Mouse (Mus musculus) thymus, adult 2 months (tissue): ENCODE results near the gene Dysf. TPM values are rescaled to one million over a fixed set of nuclear protein-coding genes. Genes with fewer than 3 reads are reported as not detected.

Experiments used
- DNase-seq: peaks from one replicate; pipeline ENCODE4 v3.0.0; 2021
- H3K27ac ChIP-seq: fragments of 200-500 bp; 2 replicates; pipeline ENCODE4 v1.5.1; 2012; ENCODE audit warnings: low read length, control low read depth; ENCODE audit not compliant: control insufficient read depth, insufficient read depth
- H3K27me3 ChIP-seq: fragments of 200-500 bp; 2 replicates; pipeline ENCODE4 v1.6.1; 2012; ENCODE audit warnings: mild to moderate bottlenecking, low read length, moderate library complexity, mixed read lengths; ENCODE audit not compliant: control insufficient read depth, insufficient read depth
- H3K36me3 ChIP-seq: fragments of 200-500 bp; 2 replicates; pipeline ENCODE4 v1.6.1; 2012; ENCODE audit warnings: mild to moderate bottlenecking, low read length, moderate library complexity; ENCODE audit not compliant: control insufficient read depth, insufficient read depth
- H3K4me1 ChIP-seq: fragments of 200-500 bp; replicated peaks from 2 replicates; pipeline ENCODE4 v1.6.1; 2012; ENCODE audit warnings: low read length; ENCODE audit not compliant: control insufficient read depth, insufficient read depth
- H3K4me3 ChIP-seq: fragments of 200-500 bp; 2 replicates; pipeline ENCODE4 v1.5.1; 2012; ENCODE audit warnings: mild to moderate bottlenecking, low read length, control low read depth, moderate library complexity; ENCODE audit not compliant: control insufficient read depth, insufficient read depth
- CTCF ChIP-seq: fragments of 200-500 bp; IDR thresholded peaks from 2 replicates; pipeline ENCODE4 v1.5.1; 2012; ENCODE audit warnings: mild to moderate bottlenecking, control low read depth, low read length, moderate library complexity, borderline replicate concordance; ENCODE audit not compliant: control insufficient read depth, poor library complexity, insufficient read depth; ENCODE audit errors: extremely low read depth
- POLR2A ChIP-seq: fragments of 200-500 bp; IDR thresholded peaks from 2 replicates; pipeline ENCODE4 v1.6.1; 2012; ENCODE audit warnings: mild to moderate bottlenecking, low read length, control low read depth, moderate library complexity; ENCODE audit not compliant: control insufficient read depth, poor library complexity, insufficient read depth; ENCODE audit errors: extremely low read depth
- WGBS: fragments of 180-500 bp; shearing (Covaris S2); methylation state at CpG from one replicate; pipeline ENCODE4 v1.1.7; 2018; 5-methylcytosine and 5-hydroxymethylcytosine counted together
- polyA plus RNA-seq: library from polyadenylated mRNA; depleted of rRNA; stranded (reverse); fragments of >200 nt; gene quantifications from 2 replicates; pipeline ENCODE4 v1.2.3, GENCODE M21; 2012

Gene Dysf
- polyA plus RNA-seq, 1 experiment, result 6.2 TPM

DNA sequence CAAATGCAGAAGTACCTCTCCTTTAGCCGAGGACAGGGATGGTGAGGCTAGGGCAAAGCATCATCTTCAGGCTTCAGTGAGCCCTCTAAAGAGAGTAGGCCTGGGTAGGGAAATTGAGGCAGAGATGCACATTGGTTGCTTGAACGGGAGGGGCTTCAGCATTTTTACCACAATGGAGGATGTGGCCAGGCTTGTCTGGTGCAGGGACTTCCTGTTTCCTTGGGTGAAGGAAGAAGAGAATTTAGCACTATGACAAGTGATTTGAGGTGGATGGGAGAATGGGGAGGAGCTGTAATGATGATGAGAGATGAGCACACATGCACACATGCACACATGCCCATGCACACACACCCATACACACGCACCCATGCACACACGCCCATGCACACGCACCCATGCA, 188.1 kb downstream of the Dysf start:
- DNase-seq, result no peak
- H3K4me3 ChIP-seq, result no peak overlapping the region
- H3K4me1 ChIP-seq, result peaks cover 24% of the 10 kb centered on the region
- 60% methylated on average over 5 of the region's 5 CpGs for WGBS
- H3K36me3 ChIP-seq, result no peaks in the 10 kb centered on the region
- no peaks in the 10 kb centered on the region for H3K27me3 ChIP-seq
- TF ChIP-seq CTCF, result no peak
- no peak for TF ChIP-seq POLR2A
- no peak overlapping the region for H3K27ac ChIP-seq

DNA sequence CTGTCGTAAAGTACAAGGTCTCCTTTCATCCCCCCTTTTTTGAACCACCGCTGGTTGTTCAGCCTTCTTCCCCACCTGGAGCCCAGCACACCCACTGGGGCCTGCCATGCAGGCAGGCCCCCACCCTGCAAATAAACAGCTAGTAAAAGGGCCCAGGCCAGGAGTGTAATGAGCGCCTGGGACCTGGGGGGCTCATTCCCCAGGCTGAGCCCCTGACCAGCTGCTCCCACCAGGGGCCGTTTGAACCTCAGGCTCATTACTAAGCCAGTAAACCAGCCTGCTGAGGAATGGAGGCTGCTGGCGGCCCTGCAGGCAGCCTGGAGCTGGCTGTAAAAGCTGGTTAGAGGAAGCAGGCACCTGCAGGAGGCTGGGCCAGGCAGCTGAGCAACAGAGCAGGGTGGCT, 189.4 kb downstream of the Dysf start:
- H3K27ac ChIP-seq, result peak overlapping the region; percentile 15; the same call in 1 of the 2 replicates
- peaks cover 19% of the 10 kb centered on the region for H3K4me1 ChIP-seq
- no peak overlapping the region for H3K4me3 ChIP-seq
- no peaks in the 10 kb centered on the region for H3K27me3 ChIP-seq
- H3K36me3 ChIP-seq, result no peaks in the 10 kb centered on the region
- DNase-seq, result peak; percentile 50
- WGBS, result 54% methylated on average over 5 of the region's 5 CpGs
- TF ChIP-seq CTCF, result no peak
- no peak for TF ChIP-seq POLR2A

DNA sequence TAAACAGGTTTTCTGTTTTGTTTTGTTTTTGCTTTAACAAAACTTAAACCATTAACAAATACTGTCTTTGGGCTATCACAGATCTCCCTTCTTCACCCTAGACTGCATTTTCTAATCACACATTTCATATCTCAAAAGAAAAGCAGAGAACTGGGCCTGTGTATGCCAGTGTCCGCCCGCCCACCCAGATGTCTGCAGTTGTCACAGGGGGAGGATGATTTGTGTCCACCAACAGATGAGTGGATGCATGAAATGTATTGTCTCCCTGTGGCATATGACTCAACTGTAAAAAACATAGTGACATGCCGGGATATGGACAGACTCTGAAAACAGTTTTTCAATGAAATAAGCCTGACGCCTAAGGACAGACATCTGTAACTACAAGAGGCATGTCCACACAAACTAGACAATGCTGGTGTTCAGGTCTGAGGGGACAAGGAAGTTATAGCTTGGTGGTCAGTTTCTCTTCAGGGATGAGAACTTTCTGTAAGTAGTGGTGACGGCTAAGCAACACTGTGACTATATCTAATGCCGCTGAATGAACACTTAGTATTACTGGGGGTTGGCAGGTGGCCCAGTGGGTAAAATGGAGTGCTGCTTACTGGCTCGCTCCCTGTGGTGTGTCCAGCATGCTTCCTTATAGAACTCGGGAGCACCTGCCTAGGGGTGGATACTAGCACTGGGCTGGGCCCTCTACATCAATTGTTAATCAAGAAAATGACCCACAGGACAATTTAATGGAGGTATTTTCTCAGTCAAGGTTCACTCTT, 193.5 kb downstream of the Dysf start:
- WGBS, result 94% methylated on average over 8 of the region's 8 CpGs

DNA sequence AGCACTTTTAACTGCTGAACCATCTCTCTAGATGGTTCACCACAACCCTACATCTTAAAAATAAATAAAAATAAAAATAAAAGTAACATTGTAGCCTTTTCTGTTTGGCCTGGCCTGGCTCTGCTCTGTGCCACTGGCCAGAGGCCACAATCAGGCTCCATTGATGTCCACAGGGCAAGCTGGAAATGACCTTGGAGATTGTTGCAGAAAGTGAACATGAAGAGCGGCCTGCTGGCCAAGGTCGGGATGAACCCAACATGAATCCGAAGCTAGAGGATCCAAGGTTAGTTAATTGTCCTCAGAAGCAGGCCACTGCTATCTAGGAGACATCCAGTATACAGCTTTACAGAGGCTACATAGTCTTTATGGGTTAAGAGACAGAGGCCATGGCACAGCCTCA, 197.2 kb downstream of the Dysf start:
- Histone ChIP-seq H3K4me3 (no peak overlapping the region), H3K27ac (no peak overlapping the region), H3K27me3 (no peaks in the 10 kb centered on the region), H3K36me3 (no peaks in the 10 kb centered on the region), H3K4me1 (0 out of 2 replicates have a peak, but pooled peaks cover 6% of the 10 kb centered on the region)
- 96% methylated on average over 3 of the region's 3 CpGs for WGBS
- no peak for TF ChIP-seq POLR2A
- TF ChIP-seq CTCF, result no peak
- DNase-seq, result no peak

More for the DNA sequence above, 193.5 kb downstream of the Dysf start:
- TF ChIP-seq POLR2A (no peak), CTCF (no peak)
- no peak overlapping the region for H3K27ac ChIP-seq
- H3K27me3 ChIP-seq, result no peaks in the 10 kb centered on the region
- H3K4me1 ChIP-seq, result peaks cover 13% of the 10 kb centered on the region
- no peak overlapping the region for H3K4me3 ChIP-seq
- H3K36me3 ChIP-seq, result no peaks in the 10 kb centered on the region
- DNase-seq, result no peak

DNA sequence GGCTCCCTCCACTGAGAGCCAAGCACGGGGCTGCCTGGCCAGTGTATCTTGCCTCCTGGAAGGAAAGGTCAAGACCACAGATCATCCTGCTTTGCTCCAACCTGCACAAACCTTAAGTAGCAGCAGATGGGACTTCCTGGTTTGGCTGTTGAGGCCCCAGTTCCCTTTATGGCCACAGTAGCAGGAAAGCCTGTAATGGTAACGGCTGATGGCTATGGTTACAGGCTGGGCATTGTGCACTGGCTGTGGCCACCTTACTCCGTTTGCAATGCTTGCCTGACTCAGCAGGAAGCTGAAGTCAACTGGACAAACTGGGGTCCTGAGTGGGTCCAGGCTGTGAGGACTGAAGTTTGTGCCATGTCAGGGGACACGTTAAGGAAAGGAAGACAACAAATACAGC, 200.2 kb downstream of the Dysf start:
- no peak for DNase-seq
- no peak overlapping the region for H3K4me3 ChIP-seq
- TF ChIP-seq CTCF, result no peak
- WGBS, result 61% methylated on average over 4 of the region's 4 CpGs
- H3K4me1 ChIP-seq, result peaks cover 11% of the 10 kb centered on the region; the same call in 1 of the 2 replicates
- no peak overlapping the region for H3K27ac ChIP-seq
- no peaks in the 10 kb centered on the region for H3K27me3 ChIP-seq
- no peaks in the 10 kb centered on the region for H3K36me3 ChIP-seq

DNA sequence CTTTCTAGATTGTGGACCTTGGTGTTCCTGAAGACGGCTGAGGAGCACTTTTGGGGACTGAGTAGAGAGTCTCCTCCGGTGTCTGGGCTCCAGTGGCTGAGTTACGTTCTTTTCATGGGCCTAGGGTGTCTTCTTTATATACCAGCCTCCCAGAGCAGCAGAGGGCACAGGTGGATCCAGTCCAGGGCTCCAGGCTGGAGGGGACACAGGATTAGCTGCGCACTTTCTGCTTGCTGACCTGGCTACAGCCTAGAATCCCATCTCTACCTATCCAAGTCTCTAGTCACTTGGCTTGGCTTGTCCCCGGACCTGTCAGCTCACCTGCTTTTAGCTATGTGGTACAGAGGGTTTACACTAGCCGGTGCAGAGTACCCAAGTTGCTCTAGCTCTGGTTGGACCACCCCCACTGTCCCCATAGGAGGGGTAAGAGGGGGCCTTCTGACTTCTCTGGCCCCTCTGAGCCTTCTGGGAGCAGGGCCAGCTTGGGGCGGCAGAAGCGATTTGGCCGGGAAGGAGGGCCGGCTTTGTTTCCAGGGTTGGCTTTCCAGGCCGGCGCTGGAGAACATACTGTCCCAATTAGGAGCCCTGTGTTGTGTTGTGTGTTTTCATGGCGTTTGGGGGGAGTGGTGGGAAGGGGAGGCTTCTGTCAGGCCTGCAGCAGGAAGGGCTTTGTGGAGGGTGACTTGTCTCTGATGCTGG, 201.5 kb downstream of the Dysf start:
- H3K27me3 ChIP-seq, result no peaks in the 10 kb centered on the region
- WGBS, result 92% methylated on average over 13 of the region's 13 CpGs
- no peaks in the 10 kb centered on the region for H3K36me3 ChIP-seq
- H3K4me3 ChIP-seq, result no peak overlapping the region
- no peak for DNase-seq
- peaks cover 13% of the 10 kb centered on the region; the same call in 1 of the 2 replicates for H3K4me1 ChIP-seq
- no peak overlapping the region for H3K27ac ChIP-seq
- TF ChIP-seq POLR2A, result no peak
- no peak for TF ChIP-seq CTCF

DNA sequence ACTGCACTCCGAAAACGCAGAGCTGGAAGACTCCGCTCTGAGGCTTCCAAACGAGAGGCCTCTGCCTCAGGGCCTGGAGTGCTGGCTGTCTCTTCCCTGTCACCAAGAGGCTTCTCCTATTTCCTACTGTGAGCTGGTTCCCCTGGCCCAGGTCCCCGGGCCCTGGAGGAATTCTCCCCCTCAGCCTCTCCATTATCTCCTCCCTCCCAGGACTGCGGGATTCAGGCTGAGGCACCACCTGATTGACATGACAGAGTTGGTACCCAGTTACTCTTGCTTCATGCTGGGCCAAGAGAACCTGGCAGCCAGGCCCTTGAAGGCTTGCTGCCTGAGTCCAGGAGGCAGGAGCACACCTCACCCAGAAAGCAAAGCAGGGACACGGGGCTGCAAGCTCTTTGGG, 203.1 kb downstream of the Dysf start:
- Histone ChIP-seq H3K27ac (no peak overlapping the region), H3K4me3 (no peak overlapping the region), H3K36me3 (no peaks in the 10 kb centered on the region), H3K27me3 (no peaks in the 10 kb centered on the region), H3K4me1 (peaks cover 26% of the 10 kb centered on the region)
- no peak for DNase-seq
- 96% methylated on average over 7 of the region's 7 CpGs for WGBS
- TF ChIP-seq POLR2A (no peak), CTCF (no peak)
